Mouse (Mus musculus) layer of hippocampus, postnatal 14 days (tissue): ENCODE measurements around the gene Hunk. TPM values are rescaled to one million over a fixed set of nuclear protein-coding genes. Genes with fewer than 3 reads are reported as not detected.
A peak's percentile ranks its signal among the peaks of the same experiment; 100 is the strongest.

Experiments
- DNase-seq, 2 experiments: peaks; one replicate each; pipeline ENCODE4 v3.0.0; 2021 to 2022; ENCODE audit warnings: low spot score in 2 of 2, mixed read lengths in 1 of 2
- total RNA-seq, 2 experiments: library from RNA; stranded (reverse); gene quantifications; 2 replicates each; pipeline ENCODE4 v1.2.3; 2021

Hunk gene
- total RNA-seq, 2 experiments from 2014 or later, result 26.6 to 27.2 TPM

- DNase-seq, result no peak
Observed at GRCm38 (mm10) chr16:90496930-90497329, 111.1 kb downstream of the Hunk start.

- peak in 1 of 2 experiments; percentile 52 for DNase-seq
Observed at GRCm38 (mm10) chr16:90497749-90498464, 112.1 kb downstream of the Hunk start.

- no peak for DNase-seq
Observed at GRCm38 (mm10) chr16:90500809-90501208, 115.0 kb downstream of the Hunk start.

- no peak for DNase-seq
Observed at GRCm38 (mm10) chr16:90505252-90505651, 119.4 kb downstream of the Hunk start.

GRCm38 (mm10) chr16:90505680-90506079 lies 119.9 kb downstream of the Hunk start:
- DNase-seq, result no peak

- DNase-seq, result no peak
Observed at GRCm38 (mm10) chr16:90511551-90512296, 125.9 kb downstream of the Hunk start.

GRCm38 (mm10) chr16:90517041-90517440 lies 131.2 kb downstream of the Hunk start:
- DNase-seq, result no peak

GRCm38 (mm10) chr16:90518232-90518631 lies 132.4 kb downstream of the Hunk start:
- DNase-seq, result peak in 1 of 2 experiments; percentile 52

- no peak for DNase-seq
Observed at GRCm38 (mm10) chr16:90518732-90519295, 133.0 kb downstream of the Hunk start.

GRCm38 (mm10) chr16:90521191-90521950 lies 135.6 kb downstream of the Hunk start:
- no peak for DNase-seq

- DNase-seq, result no peak
Observed at GRCm38 (mm10) chr16:90521951-90522255, 136.1 kb downstream of the Hunk start.

- DNase-seq, result no peak
Observed at GRCm38 (mm10) chr16:90522575-90522974, 136.8 kb downstream of the Hunk start.

- no peak for DNase-seq
Observed at GRCm38 (mm10) chr16:90523373-90523772, 137.6 kb downstream of the Hunk start.

GRCm38 (mm10) chr16:90523894-90524293 lies 138.1 kb downstream of the Hunk start:
- no peak for DNase-seq

GRCm38 (mm10) chr16:90524393-90524792 lies 138.6 kb downstream of the Hunk start:
- no peak for DNase-seq

GRCm38 (mm10) chr16:90533119-90533673 lies 147.4 kb downstream of the Hunk start:
- no peak for DNase-seq

GRCm38 (mm10) chr16:90534591-90534990 lies 148.8 kb downstream of the Hunk start:
- DNase-seq, result no peak

- DNase-seq, result no peak
Observed at GRCm38 (mm10) chr16:90538926-90539325, 153.1 kb downstream of the Hunk start.

GRCm38 (mm10) chr16:90541191-90541590 lies 155.4 kb downstream of the Hunk start:
- DNase-seq, result no peak

GRCm38 (mm10) chr16:90542383-90542782 lies 156.6 kb downstream of the Hunk start:
- DNase-seq, result no peak

- DNase-seq, result no peak
Observed at GRCm38 (mm10) chr16:90544175-90544574, 158.4 kb downstream of the Hunk start.
